Mouse (Mus musculus) heart, embryonic 14.5 days (tissue): Measurements from ENCODE around the gene Secisbp2l. TPM values are rescaled to one million over a fixed set of nuclear protein-coding genes. Genes with fewer than 3 reads are reported as not detected.

ENCODE experiments used
- ATAC-seq: fragments of 200-750 bp; cut with Nextera tagmentation; 2 replicates; pipeline ENCODE4 v1.8.0; 2017; ENCODE audit warnings: low read depth, moderate TSS enrichment; ENCODE audit not compliant: insufficient number of reproducible peaks, insufficient read depth, low FRiP score
- H3K27ac ChIP-seq, 2 experiments: fragments of 200-500 bp in 1 of 2; fragments of 300-500 bp in 1 of 2; sonication (generic) in 1 of 2; replicated peaks in 1 of 2; 2 replicates each; pipeline ENCODE4 v1.5.1; 2012 to 2014; ENCODE audit warnings: low read depth in 2 of 2, low read length in 2 of 2, control low read depth in 1 of 2, mild to moderate bottlenecking in 1 of 2, mixed read lengths in 1 of 2; ENCODE audit not compliant: control insufficient read depth in 1 of 2, insufficient read depth in 1 of 2
- H3K27me3 ChIP-seq: fragments of 300-500 bp; sonication (generic); 2 replicates; pipeline ENCODE4 v1.6.1; 2014; ENCODE audit warnings: mild to moderate bottlenecking, low read length, control low read depth; ENCODE audit not compliant: control insufficient read depth, insufficient read depth
- H3K36me3 ChIP-seq: fragments of 300-500 bp; sonication (generic); 2 replicates; pipeline ENCODE4 v1.6.1; 2014; ENCODE audit warnings: mild to moderate bottlenecking, control low read depth, low read length, mixed read lengths; ENCODE audit not compliant: control insufficient read depth, insufficient read depth
- H3K4me1 ChIP-seq, 2 experiments: fragments of 200-500 bp in 1 of 2; fragments of 300-500 bp in 1 of 2; sonication (generic) in 1 of 2; 2 replicates each; pipeline ENCODE4 v1.6.1; 2012 to 2014; ENCODE audit warnings: low read length in 2 of 2, control low read depth in 1 of 2, mixed read lengths in 1 of 2; ENCODE audit not compliant: control insufficient read depth in 2 of 2, insufficient read depth in 2 of 2
- H3K4me2 ChIP-seq: fragments of 300-500 bp; sonication (generic); 2 replicates; pipeline ENCODE4 v1.6.1; 2014; ENCODE audit warnings: mild to moderate bottlenecking, low read length
- H3K4me3 ChIP-seq, 2 experiments: fragments of 200-500 bp in 1 of 2; fragments of 300-500 bp in 1 of 2; sonication (generic) in 1 of 2; 2 replicates each; pipeline ENCODE4 v1.5.1; 2012 to 2014; ENCODE audit warnings: low read length in 2 of 2, mild to moderate bottlenecking in 2 of 2, control low read depth in 1 of 2, low read depth in 1 of 2, moderate library complexity in 1 of 2; ENCODE audit not compliant: control insufficient read depth in 1 of 2, insufficient read depth in 1 of 2
- H3K9ac ChIP-seq: fragments of 300-500 bp; sonication (generic); 2 replicates; pipeline ENCODE4 v1.6.1; 2014; ENCODE audit warnings: mild to moderate bottlenecking, low read length
- H3K9me3 ChIP-seq: fragments of 300-500 bp; sonication (generic); 2 replicates; pipeline ENCODE4 v1.6.1; 2016; ENCODE audit warnings: low read length, control low read depth; ENCODE audit not compliant: control insufficient read depth
- WGBS: fragments of 180-500 bp; shearing (Covaris S2); extraction: QIAGEN DNeasy Blood & Tissue Kit; methylation state at CpG from one replicate; pipeline ENCODE4 v1.1.7; 2014; 5-methylcytosine and 5-hydroxymethylcytosine counted together
- polyA plus RNA-seq: library from polyadenylated mRNA; unstranded; fragments of >200 nt; fragmentation: Nextera tagmentation; extraction: Ambion mirVana; gene quantifications from 2 replicates; pipeline ENCODE4 v1.2.1, GENCODE M21; 2014

Secisbp2l gene
- polyA plus RNA-seq, 1 experiment from 2014 or later, result 15.7 TPM

GRCm38 (mm10) chr2:125792144-125792878, 9.6 kb upstream of the Secisbp2l start:
- no peaks in the 10 kb centered on the region for H3K36me3 ChIP-seq
- H3K27ac ChIP-seq, result no peak overlapping the region
- H3K4me1 ChIP-seq, result peaks cover 3 to 5% of the 10 kb centered on the region in 2 experiments; a peak in 2 of 4 replicates
- H3K27me3 ChIP-seq, result no peaks in the 10 kb centered on the region
- no peak overlapping the region for H3K4me2 ChIP-seq
- 72% methylated on average over 2 of the region's 2 CpGs for WGBS
- ATAC-seq, result no peak
- H3K9me3 ChIP-seq, result no peaks in the 10 kb centered on the region
- no peak overlapping the region for H3K4me3 ChIP-seq
- H3K9ac ChIP-seq, result no peak overlapping the region

GRCm38 (mm10) chr2:125791485-125791885, 8.8 kb upstream of the Secisbp2l start:
- H3K27ac ChIP-seq, result no peak overlapping the region
- 60% methylated on average over 7 of the region's 7 CpGs for WGBS

DNA sequence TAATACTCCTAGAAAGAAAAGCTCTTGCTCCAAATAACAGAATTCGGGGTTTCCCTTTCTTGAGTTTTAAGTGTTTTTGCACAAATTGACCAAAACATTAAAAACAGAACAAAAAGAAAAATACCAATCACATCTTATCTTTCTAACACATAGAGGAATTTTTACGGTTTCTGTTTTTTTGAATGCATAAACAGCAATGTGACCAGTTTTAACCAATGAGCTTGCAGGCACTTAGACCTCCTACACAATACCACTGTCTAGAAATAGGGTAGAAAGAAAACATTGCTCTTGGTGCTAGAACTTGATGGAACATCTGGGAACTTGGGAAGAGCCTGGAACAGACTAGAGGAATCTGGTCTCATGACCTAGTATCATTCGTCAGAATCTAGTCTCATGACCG, 7.6 kb upstream of the Secisbp2l start:
- no peak overlapping the region for H3K27ac ChIP-seq
- ATAC-seq, result no peak
- H3K27me3 ChIP-seq, result no peaks in the 10 kb centered on the region
- no peaks in the 10 kb centered on the region for H3K36me3 ChIP-seq
- no peaks in the 10 kb centered on the region for H3K9me3 ChIP-seq
- no peak overlapping the region for H3K9ac ChIP-seq
- peaks cover 3 to 5% of the 10 kb centered on the region in 2 experiments; a peak in 2 of 4 replicates for H3K4me1 ChIP-seq
- no peak overlapping the region for H3K4me2 ChIP-seq
- H3K4me3 ChIP-seq, result no peak overlapping the region
- 88% methylated on average over 4 of the region's 4 CpGs for WGBS

More at GRCm38 (mm10) chr2:125791485-125791885, 8.8 kb upstream of the Secisbp2l start:
- no peak overlapping the region for H3K9ac ChIP-seq
- H3K4me1 ChIP-seq, result peaks cover 3 to 5% of the 10 kb centered on the region in 2 experiments; a peak in 2 of 4 replicates
- H3K4me2 ChIP-seq, result no peak overlapping the region
- H3K27me3 ChIP-seq, result no peaks in the 10 kb centered on the region
- ATAC-seq, result no peak
- H3K4me3 ChIP-seq, result no peak overlapping the region
- H3K36me3 ChIP-seq, result no peaks in the 10 kb centered on the region
- H3K9me3 ChIP-seq, result no peaks in the 10 kb centered on the region

GRCm38 (mm10) chr2:125789265-125789664, 6.6 kb upstream of the Secisbp2l start:
- 72% methylated on average over 5 of the region's 5 CpGs for WGBS
- no peak overlapping the region for H3K4me3 ChIP-seq
- no peak overlapping the region for H3K4me2 ChIP-seq
- H3K9me3 ChIP-seq, result no peaks in the 10 kb centered on the region
- H3K27ac ChIP-seq, result no peak overlapping the region
- no peak for ATAC-seq
- H3K9ac ChIP-seq, result no peak overlapping the region
- H3K36me3 ChIP-seq, result no peaks in the 10 kb centered on the region
- no peaks in the 10 kb centered on the region for H3K27me3 ChIP-seq
- H3K4me1 ChIP-seq, result peaks cover 3 to 5% of the 10 kb centered on the region in 2 experiments; a peak in 2 of 4 replicates

- peaks cover 3 to 5% of the 10 kb centered on the region in 2 experiments; a peak in 2 of 4 replicates for H3K4me1 ChIP-seq
- H3K9ac ChIP-seq, result no peak overlapping the region
- no peaks in the 10 kb centered on the region for H3K36me3 ChIP-seq
- 63% methylated on average over 3 of the region's 3 CpGs for WGBS
- H3K27me3 ChIP-seq, result no peaks in the 10 kb centered on the region
- no peak for ATAC-seq
- H3K9me3 ChIP-seq, result no peaks in the 10 kb centered on the region
- H3K27ac ChIP-seq, result no peak overlapping the region
- H3K4me2 ChIP-seq, result no peak overlapping the region
- H3K4me3 ChIP-seq, result no peak overlapping the region
These were observed 6.1 kb upstream of the Secisbp2l start for GRCm38 (mm10) chr2:125788785-125789184.

- Histone ChIP-seq H3K4me1 (peaks cover 3 to 5% of the 10 kb centered on the region in 2 experiments; a peak in 3 of 4 replicates), H3K9ac (no peak overlapping the region)
These were observed 5.7 kb upstream of the Secisbp2l start for GRCm38 (mm10) chr2:125788351-125788750.

GRCm38 (mm10) chr2:125785021-125785420, 2.4 kb upstream of the Secisbp2l start:
- Histone ChIP-seq H3K36me3 (no peaks in the 10 kb centered on the region), H3K27me3 (no peaks in the 10 kb centered on the region), H3K4me3 (no peak overlapping the region), H3K4me2 (no peak overlapping the region), H3K9ac (no peak overlapping the region), H3K4me1 (peaks cover 5 to 23% of the 10 kb centered on the region in 2 experiments), H3K9me3 (no peaks in the 10 kb centered on the region), H3K27ac (no peak overlapping the region)
- 62% methylated on average over 4 of the region's 4 CpGs for WGBS
- ATAC-seq, result no peak

More at GRCm38 (mm10) chr2:125788351-125788750, 5.7 kb upstream of the Secisbp2l start:
- H3K9me3 ChIP-seq, result no peaks in the 10 kb centered on the region
- no peaks in the 10 kb centered on the region for H3K27me3 ChIP-seq
- H3K36me3 ChIP-seq, result no peaks in the 10 kb centered on the region
- no peak overlapping the region for H3K27ac ChIP-seq
- no peak for ATAC-seq
- no peak overlapping the region for H3K4me2 ChIP-seq
- no peak overlapping the region for H3K4me3 ChIP-seq
